Mouse (Mus musculus) kidney, adult 2 months (tissue): ENCODE measurements around the gene Ttc9b. TPM values are rescaled to one million over a fixed set of nuclear protein-coding genes. Genes with fewer than 3 reads are reported as not detected.

Experiments used
- DNase-seq: peaks from one replicate; pipeline ENCODE4 v3.0.0; 2021
- H3K27ac ChIP-seq: fragments of 200-500 bp; 2 replicates; pipeline ENCODE4 v1.5.1; 2012; ENCODE audit warnings: low read depth, low read length, control low read depth, inconsistent platforms; ENCODE audit not compliant: insufficient read depth
- H3K27me3 ChIP-seq: fragments of 200-500 bp; replicated peaks from 2 replicates; pipeline ENCODE4 v1.6.1; 2012; ENCODE audit warnings: mild to moderate bottlenecking, moderate library complexity, low read length, inconsistent platforms; ENCODE audit not compliant: control insufficient read depth, insufficient read depth
- H3K36me3 ChIP-seq: fragments of 200-500 bp; 2 replicates; pipeline ENCODE4 v1.6.1; 2012; ENCODE audit warnings: mild to moderate bottlenecking, moderate library complexity, low read length, inconsistent platforms; ENCODE audit not compliant: control insufficient read depth, insufficient read depth
- H3K4me1 ChIP-seq: fragments of 200-500 bp; 2 replicates; pipeline ENCODE4 v1.6.1; 2011; ENCODE audit warnings: low read length; ENCODE audit not compliant: control insufficient read depth, insufficient read depth
- H3K4me3 ChIP-seq: fragments of 200-500 bp; 2 replicates; pipeline ENCODE4 v1.5.1; 2011; ENCODE audit warnings: mild to moderate bottlenecking, low read depth, low read length, control low read depth; ENCODE audit not compliant: insufficient read depth
- CTCF ChIP-seq: fragments of 200-500 bp; conservative IDR thresholded peaks from 2 replicates; pipeline ENCODE4 v1.5.1; 2011; ENCODE audit warnings: low read depth, mild to moderate bottlenecking, control low read depth, low read length, moderate library complexity, mixed read lengths; ENCODE audit not compliant: insufficient read depth, insufficient read length
- POLR2A ChIP-seq: fragments of 200-500 bp; IDR thresholded peaks from one replicate; pipeline ENCODE4 v1.6.1; 2011; ENCODE audit warnings: low read depth, low read length, control low read depth
- WGBS: fragments of 180-500 bp; shearing (Covaris S2); methylation state at CpG from one replicate; pipeline ENCODE4 v1.1.7; 2018; 5-methylcytosine and 5-hydroxymethylcytosine counted together
- polyA plus RNA-seq: library from polyadenylated mRNA; depleted of rRNA; stranded (reverse); fragments of >200 nt; gene quantifications from 2 replicates; pipeline ENCODE4 v1.2.3, GENCODE M21; 2012

The Ttc9b gene
- polyA plus RNA-seq, 1 experiment = not detected

GRCm38 (mm10) chr7:27657824-27658395 lies 4.2 kb downstream of the Ttc9b start:
- H3K4me1 ChIP-seq = no peaks in the 10 kb centered on the region
- peaks cover 2% of the 10 kb centered on the region; the same call in 1 of the 2 replicates for H3K27me3 ChIP-seq
- no peaks in the 10 kb centered on the region for H3K36me3 ChIP-seq
- TF ChIP-seq POLR2A (no peak), CTCF (no peak)
- no peak overlapping the region for H3K4me3 ChIP-seq
- no peak for DNase-seq
- WGBS = 51% methylated on average over 53 of the region's 53 CpGs
- no peak overlapping the region for H3K27ac ChIP-seq

- Histone ChIP-seq H3K4me3 (no peak overlapping the region), H3K36me3 (no peaks in the 10 kb centered on the region), H3K27me3 (peaks cover 1% of the 10 kb centered on the region; the same call in 1 of the 2 replicates), H3K4me1 (no peaks in the 10 kb centered on the region), H3K27ac (no peak overlapping the region)
- WGBS = 83% methylated on average over 14 of the region's 14 CpGs
- DNase-seq = no peak
- no peak for TF ChIP-seq CTCF
- TF ChIP-seq POLR2A = no peak
Observed at GRCm38 (mm10) chr7:27658712-27659663, 5.3 kb downstream of the Ttc9b start.

DNA sequence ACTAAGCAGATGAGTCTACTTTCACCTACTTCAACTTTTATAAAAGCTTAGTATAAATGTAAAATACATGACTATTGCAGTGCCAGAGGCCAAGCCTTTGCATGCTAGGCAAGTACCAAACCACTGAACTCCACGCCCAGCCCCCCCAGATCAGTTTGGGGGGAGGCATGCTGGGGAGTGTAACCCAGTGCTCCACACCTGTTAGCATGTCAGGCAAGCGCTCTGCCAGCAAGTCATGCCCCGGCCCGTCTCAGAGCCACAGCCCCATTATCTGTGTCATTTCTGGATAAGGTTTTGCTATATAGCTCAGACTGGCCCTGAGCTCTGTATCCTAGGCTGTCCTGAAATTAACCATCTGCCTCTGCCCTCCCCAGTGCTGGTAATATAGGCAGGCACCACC lies 8.3 kb downstream of the Ttc9b start:
- Histone ChIP-seq H3K27ac (no peak overlapping the region), H3K4me1 (no peaks in the 10 kb centered on the region), H3K36me3 (no peaks in the 10 kb centered on the region), H3K4me3 (no peak overlapping the region), H3K27me3 (no peaks in the 10 kb centered on the region)
- WGBS = 90% methylated on average over 4 of the region's 4 CpGs
- TF ChIP-seq POLR2A (no peak), CTCF (no peak)
- DNase-seq = no peak

DNA sequence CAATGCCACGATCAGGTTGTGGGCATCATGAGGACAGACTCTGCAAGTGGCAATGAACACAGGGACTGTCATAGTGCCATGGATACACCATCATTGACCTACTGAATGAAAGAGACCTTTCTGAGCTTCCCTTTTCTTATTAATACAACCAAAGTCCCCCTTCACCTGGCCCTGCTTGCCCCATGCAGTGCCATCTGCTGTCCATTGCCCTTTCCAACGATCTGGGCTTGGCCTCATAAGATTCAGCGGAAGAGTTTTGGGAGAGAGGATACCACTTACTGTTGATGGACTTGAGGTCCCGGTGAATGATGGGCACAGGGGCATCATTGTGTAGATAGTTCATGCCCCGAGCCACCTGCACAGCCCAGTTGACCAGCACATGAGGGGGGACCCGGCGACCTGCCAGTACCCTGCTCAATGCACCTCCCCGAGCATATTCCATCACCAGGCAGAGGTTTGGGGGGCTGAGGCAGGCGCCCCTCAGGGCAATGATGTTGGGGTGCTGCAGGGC lies 19.4 kb downstream of the Ttc9b start:
- Histone ChIP-seq H3K27me3 (no peaks in the 10 kb centered on the region), H3K4me3 (peak overlapping the region; percentile 65), H3K4me1 (peaks cover 5% of the 10 kb centered on the region; the same call in 1 of the 2 replicates), H3K36me3 (no peaks in the 10 kb centered on the region), H3K27ac (no peak overlapping the region)
- TF ChIP-seq CTCF = 0 out of 2 replicates have a peak, but pooled peaks have one; percentile 13
- no peak for TF ChIP-seq POLR2A
- 45% methylated on average over 9 of the region's 9 CpGs for WGBS
- no peak for DNase-seq

DNA sequence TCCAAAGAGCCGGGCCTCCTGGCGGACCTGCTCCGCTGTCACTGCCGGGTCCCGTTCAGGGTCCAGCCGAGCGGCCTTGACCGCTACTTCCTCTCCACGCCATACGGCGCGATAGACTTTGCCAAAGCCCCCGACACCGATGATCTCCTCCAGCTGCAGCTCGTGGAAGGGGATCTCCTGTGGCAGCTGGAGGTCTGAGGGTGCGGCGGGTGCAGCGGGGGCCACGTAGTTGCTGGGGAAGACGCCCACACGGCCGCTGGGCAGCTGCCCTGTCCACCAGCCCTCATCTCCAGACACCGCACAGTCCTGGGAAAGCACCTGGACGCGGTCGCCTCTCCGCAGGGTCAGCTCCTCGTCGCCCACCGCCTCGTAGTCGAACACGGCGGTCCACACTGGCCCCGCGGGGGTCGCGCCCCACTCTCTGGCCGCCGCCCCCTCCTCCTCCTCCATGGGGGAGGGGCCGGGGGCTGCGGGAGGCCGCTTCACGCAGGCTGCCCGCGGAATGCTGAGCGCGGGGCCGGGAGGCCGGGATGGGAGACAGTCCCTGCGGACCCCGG lies 19.9 kb downstream of the Ttc9b start:
- Histone ChIP-seq H3K27me3 (no peaks in the 10 kb centered on the region), H3K4me1 (peaks cover 5% of the 10 kb centered on the region; the same call in 1 of the 2 replicates), H3K27ac (no peak overlapping the region), H3K36me3 (no peaks in the 10 kb centered on the region), H3K4me3 (peak overlapping the region; percentile 65)
- no peak for DNase-seq
- WGBS = 2% methylated on average over 52 of the region's 52 CpGs
- no peak for TF ChIP-seq POLR2A
- TF ChIP-seq CTCF = no peak

DNA sequence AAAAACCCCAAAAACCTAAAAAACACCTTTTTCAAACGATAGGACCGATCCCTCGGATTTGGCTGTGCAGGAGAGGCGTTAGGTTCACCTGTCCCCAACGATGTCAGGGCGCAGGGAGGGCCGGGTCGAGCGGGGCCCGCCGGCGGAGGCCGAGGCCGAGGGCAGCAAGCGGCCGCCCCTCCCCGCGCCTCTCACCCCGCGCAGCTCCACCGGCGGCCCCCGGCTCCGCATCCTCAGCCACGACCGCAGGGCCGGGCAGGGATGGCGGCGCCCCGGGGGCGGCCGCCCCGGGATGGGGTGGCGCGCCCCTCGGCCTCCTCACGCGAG lies 20.4 kb downstream of the Ttc9b start:
- TF ChIP-seq POLR2A = no peak
- no peak for TF ChIP-seq CTCF
- no peak overlapping the region for H3K27ac ChIP-seq
- WGBS = under 1% methylated on average over 26 of the region's 38 CpGs
- H3K4me3 ChIP-seq = peak overlapping the region; percentile 65
- peaks cover 5% of the 10 kb centered on the region; the same call in 1 of the 2 replicates for H3K4me1 ChIP-seq
- DNase-seq = no peak
- no peaks in the 10 kb centered on the region for H3K27me3 ChIP-seq
- no peaks in the 10 kb centered on the region for H3K36me3 ChIP-seq

- peak; percentile 96 for DNase-seq
- no peaks in the 10 kb centered on the region for H3K27me3 ChIP-seq
- under 1% methylated on average over 31 of the region's 31 CpGs for WGBS
- TF ChIP-seq POLR2A = no peak
- H3K27ac ChIP-seq = peak within 1 kb of the TSS; percentile 79
- H3K36me3 ChIP-seq = no peaks in the 10 kb centered on the region
- H3K4me1 ChIP-seq = peaks cover 5% of the 10 kb centered on the region; the same call in 1 of the 2 replicates
- H3K4me3 ChIP-seq = peak within 1 kb of the TSS; percentile 65
Observed at GRCm38 (mm10) chr7:27674522-27675221, 21.0 kb downstream of the Ttc9b start, which contains the start of gene Map3k10. Map3k10 (minus strand) TSS chr7:27674598.
